Mouse (Mus musculus) lung, adult 2 months (tissue): ENCODE data around the gene Tgfbr2. TPM values are rescaled to one million over a fixed set of nuclear protein-coding genes. Genes with fewer than 3 reads are reported as not detected.
"Not testable (repeated sequence)": the region's sequence is repeated elsewhere in the genome, so short reads cannot be mapped to it uniquely, and the experiment has no call there.

Experiments used
- DNase-seq: peaks from one replicate; pipeline ENCODE4 v3.0.0; 2022
- H3K4me1 ChIP-seq: fragments of 200-500 bp; 2 replicates; pipeline ENCODE4 v1.6.1; 2011; ENCODE audit warnings: low read length; ENCODE audit not compliant: control insufficient read depth, insufficient read depth
- H3K4me3 ChIP-seq: fragments of 200-500 bp; replicated peaks from 2 replicates; pipeline ENCODE3; 2011; ENCODE audit warnings: low read depth, mild to moderate bottlenecking, control low read depth, low read length; ENCODE audit errors: extremely low read depth
- CTCF ChIP-seq: fragments of 200-500 bp; IDR thresholded peaks from 2 replicates; pipeline ENCODE4 v1.5.1; 2011; ENCODE audit warnings: mild to moderate bottlenecking, low read length, control low read depth; ENCODE audit not compliant: insufficient read depth
- POLR2A ChIP-seq: fragments of 200-500 bp; IDR thresholded peaks from 2 replicates; pipeline ENCODE4 v1.6.1; 2011; ENCODE audit warnings: low read depth, mild to moderate bottlenecking, control low read depth, low read length, borderline replicate concordance; ENCODE audit errors: extremely low read depth
- WGBS: fragments of 180-500 bp; shearing (Covaris S2); methylation state at CpG from one replicate; pipeline ENCODE4 v1.1.7; 2018; 5-methylcytosine and 5-hydroxymethylcytosine counted together
- polyA plus RNA-seq: library from polyadenylated mRNA; depleted of rRNA; stranded (reverse); fragments of >200 nt; gene quantifications from 2 replicates; pipeline ENCODE4 v1.2.3, GENCODE M21; 2012

Tgfbr2 gene
- polyA plus RNA-seq, 1 experiment: 146 TPM

- no peak overlapping the region for H3K4me3 ChIP-seq
- peak; percentile 50 for DNase-seq
- peaks cover 14% of the 10 kb centered on the region for H3K4me1 ChIP-seq
- TF ChIP-seq CTCF (peak; percentile 55), POLR2A (no peak)
- 23% methylated on average over 5 of the region's 5 CpGs for WGBS
Observed at GRCm38 (mm10) chr9:116087880-116088279, 87.3 kb downstream of the Tgfbr2 start.

- Histone ChIP-seq H3K4me1 (peaks cover 12% of the 10 kb centered on the region), H3K4me3 (no peak overlapping the region)
- no peak for TF ChIP-seq POLR2A
- TF ChIP-seq CTCF: no peak
- DNase-seq: no peak
- 68% methylated on average over 5 of the region's 5 CpGs for WGBS
Observed at GRCm38 (mm10) chr9:116087263-116087662, 87.9 kb downstream of the Tgfbr2 start.

GRCm38 (mm10) chr9:116085999-116086398, 89.2 kb downstream of the Tgfbr2 start:
- 70% methylated on average over 6 of the region's 6 CpGs for WGBS
- no peak overlapping the region for H3K4me3 ChIP-seq
- peaks cover 8% of the 10 kb centered on the region; the same call in 1 of the 2 replicates for H3K4me1 ChIP-seq
- no peak for DNase-seq
- TF ChIP-seq POLR2A: no peak
- no peak for TF ChIP-seq CTCF

GRCm38 (mm10) chr9:116084324-116084931, 90.7 kb downstream of the Tgfbr2 start:
- WGBS: 48% methylated on average over 12 of the region's 12 CpGs
- Histone ChIP-seq H3K4me3 (no peak overlapping the region), H3K4me1 (peaks cover 8% of the 10 kb centered on the region; the same call in 1 of the 2 replicates)
- DNase-seq: no peak
- TF ChIP-seq POLR2A (no peak), CTCF (no peak)

- WGBS: 50% methylated on average over 8 of the region's 8 CpGs
- no peak overlapping the region for H3K4me3 ChIP-seq
- H3K4me1 ChIP-seq: peaks cover 8% of the 10 kb centered on the region; the same call in 1 of the 2 replicates
- TF ChIP-seq POLR2A: no peak
- TF ChIP-seq CTCF: no peak
- DNase-seq: no peak
Observed at GRCm38 (mm10) chr9:116083726-116084323, 91.3 kb downstream of the Tgfbr2 start.

- Histone ChIP-seq H3K4me1 (peaks cover 8% of the 10 kb centered on the region; the same call in 1 of the 2 replicates), H3K4me3 (no peak overlapping the region)
- WGBS: 93% methylated on average over 5 of the region's 5 CpGs
- DNase-seq: no peak
- TF ChIP-seq CTCF (no peak), POLR2A (no peak)
Observed at GRCm38 (mm10) chr9:116083300-116083699, 91.9 kb downstream of the Tgfbr2 start.

GRCm38 (mm10) chr9:116081781-116082180, 93.4 kb downstream of the Tgfbr2 start:
- no peak for DNase-seq
- WGBS: 84% methylated on average over 4 of the region's 4 CpGs
- Histone ChIP-seq H3K4me1 (peaks cover 8% of the 10 kb centered on the region; the same call in 1 of the 2 replicates), H3K4me3 (no peak overlapping the region)
- no peak for TF ChIP-seq CTCF
- no peak for TF ChIP-seq POLR2A

GRCm38 (mm10) chr9:116077419-116077818, 97.7 kb downstream of the Tgfbr2 start:
- no peaks in the 10 kb centered on the region for H3K4me1 ChIP-seq
- no peak overlapping the region for H3K4me3 ChIP-seq
- TF ChIP-seq POLR2A (no peak), CTCF (no peak)
- no peak for DNase-seq
- WGBS: 84% methylated on average over 2 of the region's 2 CpGs

- DNase-seq: no peak
- no peaks in the 10 kb centered on the region for H3K4me1 ChIP-seq
- TF ChIP-seq CTCF (no peak), POLR2A (no peak)
- no peak overlapping the region for H3K4me3 ChIP-seq
- WGBS: 64% methylated on average over 2 of the region's 2 CpGs
Observed at GRCm38 (mm10) chr9:116076946-116077345, 98.2 kb downstream of the Tgfbr2 start.

- 71% methylated on average over 4 of the region's 4 CpGs for WGBS
- H3K4me3 ChIP-seq: no peak overlapping the region
- no peaks in the 10 kb centered on the region for H3K4me1 ChIP-seq
- TF ChIP-seq POLR2A: no peak
- TF ChIP-seq CTCF: no peak
- DNase-seq: no peak
Observed at GRCm38 (mm10) chr9:116076163-116076562, 99.0 kb downstream of the Tgfbr2 start.

GRCm38 (mm10) chr9:116071561-116071960, 103.6 kb downstream of the Tgfbr2 start:
- not testable (repeated sequence) for DNase-seq, H3K4me1 ChIP-seq, H3K4me3 ChIP-seq
- 85% methylated on average over 1 of the region's 1 CpGs for WGBS
